Mouse (Mus musculus): ENCODE measurements around the gene 5730596B20Rik. TPM values are rescaled to one million over a fixed set of nuclear protein-coding genes. Genes with fewer than 3 reads are reported as not detected.

Gene 5730596B20Rik
- polyA plus RNA-seq, 1 experiment from 2014 or later, result 1.5 TPM

DNA sequence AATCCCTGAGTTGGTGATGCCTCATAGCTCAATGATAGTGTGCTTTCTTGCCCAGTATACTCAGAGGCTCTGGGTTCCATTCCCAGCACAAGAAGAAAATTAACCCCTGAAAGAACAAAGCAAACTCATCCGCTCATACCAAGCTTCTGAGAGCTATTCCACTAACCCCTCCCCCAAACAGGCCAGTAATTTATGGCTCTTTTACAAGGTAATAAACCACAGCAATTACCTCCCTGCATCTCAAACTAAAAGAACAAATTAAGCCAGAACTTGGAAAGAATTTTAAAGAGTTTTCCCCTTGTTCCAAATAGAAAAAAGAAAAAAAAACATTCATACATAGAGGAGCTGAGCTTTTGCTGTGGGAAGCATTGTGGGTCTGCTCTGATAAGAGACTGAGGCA lies 5.5 kb downstream of the 5730596B20Rik start:
- no peak for TF ChIP-seq CTCF (IDR thresholded peaks at IDR 0.05)
- TF ChIP-seq EP300 (IDR thresholded peaks at IDR 0.05), result no peak
- Histone ChIP-seq H3K9me3 (ENCODE audit: low read length) (no peaks in the 10 kb centered on the region), H3K9ac (replicated peaks; ENCODE audit: low read depth) (no peak overlapping the region), H3K27ac (ENCODE audit: low read length) (no peak overlapping the region), H3K36me3 (ENCODE audit: insufficient read depth, low read length) (no peaks in the 10 kb centered on the region), H3K4me3 (ENCODE audit: low read depth, low read length) (no peak overlapping the region), H3K4me1 (ENCODE audit: insufficient read depth, low read depth, low read length) (0 out of 2 replicates have a peak, but pooled peaks cover 6% of the 10 kb centered on the region), H3K4me2 (replicated peaks; ENCODE audit: low read depth, low read length) (no peak overlapping the region), H3K27me3 (replicated peaks; ENCODE audit: insufficient read depth, low read length) (peaks cover 22% of the 10 kb centered on the region)
- 61% methylated on average over 1 of the region's 1 CpGs for WGBS
- DNase-seq (ENCODE audit: low spot score) (no peak), ATAC-seq (no peak)

- no peaks in the 10 kb centered on the region for H3K36me3 ChIP-seq (ENCODE audit: insufficient read depth, low read length)
- no peak overlapping the region for H3K9ac ChIP-seq (replicated peaks; ENCODE audit: low read depth)
- TF ChIP-seq CTCF (IDR thresholded peaks at IDR 0.05) (no peak), EP300 (IDR thresholded peaks at IDR 0.05) (no peak)
- no peak overlapping the region for H3K27ac ChIP-seq (ENCODE audit: low read length)
- DNase-seq (ENCODE audit: low spot score) (no peak), ATAC-seq (no peak)
- H3K4me2 ChIP-seq (replicated peaks; ENCODE audit: low read depth, low read length), result no peak overlapping the region
- H3K4me1 ChIP-seq (ENCODE audit: insufficient read depth, low read depth, low read length), result 0 out of 2 replicates have a peak, but pooled peaks cover 6% of the 10 kb centered on the region
- H3K27me3 ChIP-seq (replicated peaks; ENCODE audit: insufficient read depth, low read length), result peaks cover 22% of the 10 kb centered on the region
- H3K9me3 ChIP-seq (ENCODE audit: low read length), result no peaks in the 10 kb centered on the region
- 27% methylated on average over 10 of the region's 10 CpGs for WGBS
- H3K4me3 ChIP-seq (ENCODE audit: low read depth, low read length), result no peak overlapping the region
Measured at GRCm38 (mm10) chr6:52183311-52184080, 6.2 kb downstream of the 5730596B20Rik start.

DNA sequence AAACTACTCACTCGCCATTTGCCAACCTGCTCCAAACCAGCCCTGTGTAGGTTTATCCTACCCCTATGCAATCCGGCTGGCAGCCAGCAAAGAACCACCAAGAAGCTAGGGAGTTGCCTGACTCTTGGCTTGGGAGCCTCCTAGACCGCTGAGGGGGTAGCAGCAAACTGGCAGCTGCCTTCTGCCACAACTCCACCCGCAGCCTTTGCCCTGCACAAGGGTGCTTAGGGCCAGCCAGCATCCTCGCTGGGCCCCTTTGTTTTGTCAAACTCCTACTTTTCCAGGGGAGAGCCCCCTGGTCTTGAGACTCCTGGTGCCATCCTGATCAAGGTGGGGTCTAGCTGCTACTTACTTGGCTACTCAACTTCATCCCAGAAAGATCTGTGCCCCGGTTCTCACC lies 7.4 kb downstream of the 5730596B20Rik start:
- no peak for ATAC-seq
- H3K27ac ChIP-seq (ENCODE audit: low read length), result peak overlapping the region; percentile 26; the same call in 1 of the 2 replicates
- H3K4me1 ChIP-seq (ENCODE audit: insufficient read depth, low read depth, low read length), result 0 out of 2 replicates have a peak, but pooled peaks cover 6% of the 10 kb centered on the region
- H3K4me2 ChIP-seq (replicated peaks; ENCODE audit: low read depth, low read length), result no peak overlapping the region; the same call in 1 of the 2 replicates
- TF ChIP-seq CTCF (IDR thresholded peaks at IDR 0.05), result no peak
- no peak for TF ChIP-seq EP300 (IDR thresholded peaks at IDR 0.05)
- no peak for DNase-seq (ENCODE audit: low spot score)
- H3K9me3 ChIP-seq (ENCODE audit: low read length), result no peaks in the 10 kb centered on the region
- H3K9ac ChIP-seq (replicated peaks; ENCODE audit: low read depth), result no peak overlapping the region
- no peaks in the 10 kb centered on the region for H3K36me3 ChIP-seq (ENCODE audit: insufficient read depth, low read length)
- 31% methylated on average over 5 of the region's 6 CpGs for WGBS
- H3K27me3 ChIP-seq (replicated peaks; ENCODE audit: insufficient read depth, low read length), result peaks cover 20% of the 10 kb centered on the region
- no peak overlapping the region for H3K4me3 ChIP-seq (ENCODE audit: low read depth, low read length)

DNA sequence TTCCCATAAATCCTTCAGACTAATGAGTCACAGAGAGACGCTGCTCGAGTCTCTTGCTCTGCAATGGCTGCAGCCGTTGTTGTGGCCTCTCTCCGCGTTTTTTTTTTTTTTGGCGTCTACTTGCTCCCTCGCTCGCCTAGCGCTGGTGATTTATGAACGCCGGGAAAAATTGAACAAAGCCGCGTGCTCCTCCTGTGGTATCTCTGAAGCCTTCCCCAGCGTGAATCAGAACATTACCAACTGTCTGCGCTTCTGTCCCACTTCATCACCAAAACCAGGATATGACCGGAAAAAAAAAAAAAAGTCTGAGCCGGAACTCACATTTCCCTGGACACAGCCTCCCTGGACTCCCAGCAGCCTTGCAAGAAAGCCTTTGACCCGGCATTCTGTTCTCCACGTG lies 7.9 kb downstream of the 5730596B20Rik start:
- WGBS, result 2% methylated on average over 19 of the region's 19 CpGs
- Histone ChIP-seq H3K9ac (replicated peaks; ENCODE audit: low read depth) (no peak overlapping the region), H3K4me2 (replicated peaks; ENCODE audit: low read depth, low read length) (peak overlapping the region; percentile 29), H3K27me3 (replicated peaks; ENCODE audit: insufficient read depth, low read length) (peaks cover 20% of the 10 kb centered on the region), H3K4me3 (ENCODE audit: low read depth, low read length) (0 out of 2 replicates have a peak overlapping the region, but pooled peaks have one; percentile 8), H3K36me3 (ENCODE audit: insufficient read depth, low read length) (no peaks in the 10 kb centered on the region), H3K27ac (ENCODE audit: low read length) (no peak overlapping the region), H3K9me3 (ENCODE audit: low read length) (no peaks in the 10 kb centered on the region), H3K4me1 (ENCODE audit: insufficient read depth, low read depth, low read length) (peaks cover 9% of the 10 kb centered on the region; the same call in 1 of the 2 replicates)
- TF ChIP-seq EP300 (IDR thresholded peaks at IDR 0.05) (no peak), CTCF (IDR thresholded peaks at IDR 0.05) (no peak)
- DNase-seq (ENCODE audit: low spot score) (peak; percentile 73), ATAC-seq (peak; percentile 11; the same call in 1 of the 2 replicates)

GRCm38 (mm10) chr6:52185834-52186233 lies 8.5 kb downstream of the 5730596B20Rik start:
- TF ChIP-seq CTCF (IDR thresholded peaks at IDR 0.05) (no peak), EP300 (IDR thresholded peaks at IDR 0.05) (no peak)
- WGBS, result 36% methylated on average over 3 of the region's 3 CpGs
- Histone ChIP-seq H3K36me3 (ENCODE audit: insufficient read depth, low read length) (no peaks in the 10 kb centered on the region), H3K4me3 (ENCODE audit: low read depth, low read length) (no peak overlapping the region), H3K27me3 (replicated peaks; ENCODE audit: insufficient read depth, low read length) (peaks cover 20% of the 10 kb centered on the region), H3K4me1 (ENCODE audit: insufficient read depth, low read depth, low read length) (peaks cover 9% of the 10 kb centered on the region; the same call in 1 of the 2 replicates), H3K9ac (replicated peaks; ENCODE audit: low read depth) (no peak overlapping the region), H3K9me3 (ENCODE audit: low read length) (no peaks in the 10 kb centered on the region), H3K27ac (ENCODE audit: low read length) (no peak overlapping the region), H3K4me2 (replicated peaks; ENCODE audit: low read depth, low read length) (peak overlapping the region; percentile 29; the same call in 1 of the 2 replicates)
- ATAC-seq (no peak), DNase-seq (ENCODE audit: low spot score) (no peak)

GRCm38 (mm10) chr6:52186500-52186899 lies 9.2 kb downstream of the 5730596B20Rik start:
- peaks cover 19% of the 10 kb centered on the region for H3K27me3 ChIP-seq (replicated peaks; ENCODE audit: insufficient read depth, low read length)
- H3K36me3 ChIP-seq (ENCODE audit: insufficient read depth, low read length), result no peaks in the 10 kb centered on the region
- no peak overlapping the region for H3K4me3 ChIP-seq (ENCODE audit: low read depth, low read length)
- 69% methylated on average over 1 of the region's 1 CpGs for WGBS
- no peak for DNase-seq (ENCODE audit: low spot score)
- H3K4me2 ChIP-seq (replicated peaks; ENCODE audit: low read depth, low read length), result no peak overlapping the region
- H3K4me1 ChIP-seq (ENCODE audit: insufficient read depth, low read depth, low read length), result peaks cover 9% of the 10 kb centered on the region; the same call in 1 of the 2 replicates
- no peak overlapping the region for H3K9ac ChIP-seq (replicated peaks; ENCODE audit: low read depth)
- H3K27ac ChIP-seq (ENCODE audit: low read length), result no peak overlapping the region
- TF ChIP-seq EP300 (IDR thresholded peaks at IDR 0.05), result no peak
- peak; percentile 36 for TF ChIP-seq CTCF (IDR thresholded peaks at IDR 0.05)
- no peak for ATAC-seq
- no peaks in the 10 kb centered on the region for H3K9me3 ChIP-seq (ENCODE audit: low read length)
